Mouse (Mus musculus) liver, adult (tissue): ENCODE measurements at regions not wholly inside any gene's neighbourhood (a gene's known extent, or its start where the extent isn't known, plus 50 kb on each side); places are given as distances from the start of the nearest gene placed in this dataset.

Experiments
- GATA4 ChIP-seq: IDR thresholded peaks from 2 replicates; pipeline ENCODE4 v1.6.1; 2014; ENCODE audit warnings: mild to moderate bottlenecking, low read length; ENCODE audit not compliant: insufficient replicate concordance

- no peak for TF ChIP-seq GATA4
Measured at GRCm38 (mm10) chr2:133326290-133327050, 225.5 kb upstream of the Bmp2 start.

- no peak for TF ChIP-seq GATA4
Measured at GRCm38 (mm10) chr2:133327653-133328052, 224.3 kb upstream of the Bmp2 start.

GRCm38 (mm10) chr2:133336177-133336901 lies 215.6 kb upstream of the Bmp2 start:
- TF ChIP-seq GATA4 = no peak

- TF ChIP-seq GATA4 = no peak
Measured at GRCm38 (mm10) chr2:133338150-133338549, 213.8 kb upstream of the Bmp2 start.

GRCm38 (mm10) chr2:133341352-133341751 lies 210.6 kb upstream of the Bmp2 start:
- no peak for TF ChIP-seq GATA4

- TF ChIP-seq GATA4 = no peak
Measured at GRCm38 (mm10) chr2:133345964-133346788, 205.8 kb upstream of the Bmp2 start.

GRCm38 (mm10) chr2:133346789-133347424 lies 205.1 kb upstream of the Bmp2 start:
- no peak for TF ChIP-seq GATA4

- no peak for TF ChIP-seq GATA4
Measured at GRCm38 (mm10) chr2:133351306-133351705, 200.7 kb upstream of the Bmp2 start.

GRCm38 (mm10) chr2:133352800-133353199 lies 199.2 kb upstream of the Bmp2 start:
- TF ChIP-seq GATA4 = no peak

GRCm38 (mm10) chr2:133362693-133363443 lies 189.1 kb upstream of the Bmp2 start:
- no peak for TF ChIP-seq GATA4

GRCm38 (mm10) chr2:133371490-133372215 lies 180.3 kb upstream of the Bmp2 start:
- TF ChIP-seq GATA4 = no peak

GRCm38 (mm10) chr2:133373543-133373942 lies 178.4 kb upstream of the Bmp2 start:
- TF ChIP-seq GATA4 = no peak

GRCm38 (mm10) chr2:133381054-133381453 lies 170.9 kb upstream of the Bmp2 start:
- TF ChIP-seq GATA4 = no peak
